Mouse (Mus musculus) lung, postnatal 25 days (tissue): ENCODE results near the gene L3mbtl1.

Source experiments
- DNase-seq: peaks from one replicate; pipeline ENCODE4 v3.0.0; 2022; ENCODE audit warnings: low spot score

L3mbtl1 gene

DNA sequence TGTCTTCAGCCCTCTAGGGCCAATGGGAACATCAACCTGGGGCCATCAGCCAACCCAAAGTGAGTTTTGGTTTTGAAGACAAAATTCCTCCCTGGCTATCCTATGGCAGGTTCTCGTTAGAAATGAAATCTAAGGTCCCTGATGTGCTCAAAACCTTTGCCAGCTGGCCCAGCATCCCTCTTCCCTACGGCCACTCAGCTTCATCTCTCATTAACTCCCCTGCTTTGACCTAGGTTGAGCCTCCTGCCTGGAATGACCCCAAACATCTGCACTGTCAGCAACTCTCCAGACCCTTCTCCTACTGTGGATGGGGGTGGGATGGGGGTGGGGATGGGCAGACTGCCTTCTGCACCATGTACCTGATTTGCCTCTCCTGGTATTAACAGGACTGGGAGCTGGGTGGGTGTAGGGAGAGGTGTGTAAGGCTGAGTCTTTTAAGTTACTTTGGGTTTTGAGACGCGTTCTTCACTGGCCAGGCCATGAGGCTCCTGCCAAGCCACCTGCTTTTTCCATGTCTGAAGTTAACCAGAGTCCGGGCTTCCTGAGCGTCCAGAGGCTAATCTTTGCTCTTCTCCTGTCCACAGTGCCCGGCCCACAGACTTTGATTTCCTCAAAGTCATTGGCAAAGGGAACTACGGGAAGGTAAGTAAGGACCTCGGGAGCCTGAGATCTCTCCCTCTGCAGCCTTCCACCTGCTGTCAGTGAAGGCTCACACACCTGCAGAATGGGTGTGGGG is 50.8 kb downstream of the L3mbtl1 start:
- DNase-seq, result no peak

DNA sequence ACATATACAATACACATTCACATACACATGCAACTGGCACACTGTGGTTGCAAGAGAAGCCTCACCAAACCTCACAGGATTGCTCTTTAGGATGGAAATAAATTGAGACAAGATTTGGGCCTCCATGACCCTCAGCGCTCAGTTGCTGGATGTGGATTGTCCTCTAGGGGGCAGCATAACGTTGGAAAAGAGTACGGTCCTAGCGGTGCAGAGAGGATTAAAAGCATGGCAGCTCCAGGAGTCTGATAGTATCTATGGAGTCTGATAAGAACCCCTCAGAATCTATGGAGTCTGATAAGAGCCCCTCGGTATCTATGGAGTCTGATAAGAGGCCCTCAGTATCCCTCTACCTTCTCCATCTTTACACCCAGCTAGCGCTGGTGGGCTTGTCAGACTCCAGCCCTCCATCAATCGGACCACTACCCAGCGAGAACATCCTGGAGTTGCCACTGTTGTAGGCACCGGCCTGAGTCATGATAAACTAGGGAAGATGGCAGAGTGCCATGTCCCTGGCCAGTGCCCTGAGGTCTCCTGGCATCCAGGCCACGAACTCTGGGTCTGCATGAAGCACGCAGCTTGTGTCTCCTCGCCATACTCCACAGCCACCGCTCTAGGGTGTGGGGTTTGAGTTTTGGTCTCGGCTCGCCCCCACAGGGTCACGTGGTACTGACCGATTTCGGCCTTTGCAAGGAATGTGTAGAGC is 55.4 kb downstream of the L3mbtl1 start:
- peak; percentile 76 for DNase-seq

GRCm38 (mm10) chr2:162999744-163000143 is 56.5 kb downstream of the L3mbtl1 start:
- peak; percentile 45 for DNase-seq

DNA sequence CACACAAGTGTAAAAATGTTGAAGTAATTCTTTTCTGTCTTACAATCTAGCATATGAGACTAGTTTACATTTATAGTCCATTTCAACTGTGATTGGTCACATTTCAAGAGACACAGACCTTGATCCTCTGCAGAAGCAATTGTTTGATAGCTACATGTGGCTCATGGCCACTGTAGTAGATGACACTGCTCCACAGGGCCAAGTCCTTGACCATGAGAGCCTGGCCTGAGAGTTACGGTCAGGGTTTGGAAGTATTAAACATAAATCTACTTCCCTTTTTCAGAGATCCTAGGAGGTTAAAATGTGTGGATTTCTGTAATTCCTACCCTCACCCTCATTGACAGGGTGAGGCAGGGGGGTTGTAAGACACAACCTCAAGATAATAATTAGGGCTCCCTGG is 57.8 kb downstream of the L3mbtl1 start:
- DNase-seq, result no peak

- peak; percentile 72 for DNase-seq
Observed at GRCm38 (mm10) chr2:163007299-163007698, 64.0 kb downstream of the L3mbtl1 start.

DNA sequence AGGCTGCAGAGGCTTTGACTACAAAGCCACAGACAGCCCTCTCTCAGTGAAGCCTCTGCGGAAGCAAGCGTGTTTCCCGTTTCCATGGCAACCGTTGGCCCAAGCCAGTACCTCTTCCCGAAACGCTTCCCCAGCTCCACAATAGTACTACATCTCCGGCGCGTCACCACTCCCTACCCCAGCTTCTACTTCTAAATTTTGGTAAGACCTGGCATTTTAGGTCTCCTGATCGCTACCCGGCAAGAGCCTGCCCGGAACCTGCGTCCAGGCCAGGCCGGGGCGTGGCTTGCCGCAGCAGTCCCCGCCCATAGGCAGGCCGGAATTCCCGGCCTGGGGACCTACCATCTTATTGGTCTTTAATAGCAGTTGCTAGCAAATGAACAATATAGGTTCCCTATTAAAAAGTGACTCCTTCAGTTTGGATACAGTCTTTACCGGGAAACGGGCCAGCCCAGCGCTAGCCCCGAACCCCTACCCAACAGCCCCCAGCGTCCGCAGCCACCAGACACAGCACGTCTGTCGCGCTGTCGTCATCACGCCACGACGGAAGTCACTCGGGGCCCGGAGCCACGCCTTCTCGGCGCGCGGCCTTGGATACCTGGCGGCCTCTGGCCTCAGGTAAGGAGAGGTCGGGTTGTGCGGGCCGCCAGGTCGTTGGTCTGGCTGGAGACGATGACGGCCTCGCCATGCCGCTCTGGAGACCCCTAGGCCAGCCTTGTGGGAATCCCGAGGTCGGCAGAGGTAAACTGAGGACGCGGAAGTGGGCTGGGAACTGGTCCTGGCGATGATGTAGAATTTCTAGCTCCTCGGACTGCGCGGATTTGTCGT is 73.9 kb downstream of the L3mbtl1 start, which contains the start of gene Ift52:
Gene Ift52, plus strand, starts transcription at position 439 of the 828 bp plus-strand sequence.
- DNase-seq, result peak; percentile 91
